Mouse (Mus musculus): ENCODE data around the gene Gm20431. TPM values are rescaled to one million over a fixed set of nuclear protein-coding genes. Genes with fewer than 3 reads are reported as not detected.
"Not testable (repeated sequence)": the region's sequence is repeated elsewhere in the genome, so short reads cannot be mapped to it uniquely, and the experiment has no call there.

The Gm20431 gene
- polyA plus RNA-seq, 1 experiment from 2014 or later, result 11.5 TPM

- H3K4me3 ChIP-seq; H3K27me3 ChIP-seq (replicated peaks); H3K4me1 ChIP-seq (replicated peaks); H3K27ac ChIP-seq (ENCODE audit: poor library complexity, severe bottlenecking); H3K4me2 ChIP-seq; ATAC-seq (ENCODE audit: insufficient number of reproducible peaks, low FRiP score); H3K9ac ChIP-seq; H3K9me3 ChIP-seq (replicated peaks): not testable (repeated sequence)
- H3K36me3 ChIP-seq, result peaks cover 49% of the 10 kb centered on the region
- WGBS, result 84% methylated on average over 13 of the region's 13 CpGs
Observed at GRCm38 (mm10) chr2:167643356-167644052, 17.8 kb downstream of the Gm20431 start.

GRCm38 (mm10) chr2:167642164-167642563 lies 19.1 kb downstream of the Gm20431 start:
- Histone ChIP-seq H3K9me3 (replicated peaks) (no peaks in the 10 kb centered on the region), H3K27me3 (replicated peaks) (no peaks in the 10 kb centered on the region), H3K4me1 (replicated peaks) (no peaks in the 10 kb centered on the region), H3K9ac (no peak overlapping the region), H3K36me3 (peaks cover 38% of the 10 kb centered on the region), H3K4me2 (no peak overlapping the region), H3K27ac (ENCODE audit: poor library complexity, severe bottlenecking) (no peak overlapping the region), H3K4me3 (no peak overlapping the region)
- 91% methylated on average over 6 of the region's 6 CpGs for WGBS
- ATAC-seq (ENCODE audit: insufficient number of reproducible peaks, low FRiP score), result no peak

GRCm38 (mm10) chr2:167641337-167641736 lies 20.0 kb downstream of the Gm20431 start:
- WGBS, result 51% methylated on average over 8 of the region's 8 CpGs
- H3K9ac ChIP-seq, result no peak overlapping the region
- no peak for ATAC-seq (ENCODE audit: insufficient number of reproducible peaks, low FRiP score)

GRCm38 (mm10) chr2:167640279-167640678 lies 21.0 kb downstream of the Gm20431 start:
- H3K9ac ChIP-seq, result no peak overlapping the region
- H3K36me3 ChIP-seq, result peaks cover 24% of the 10 kb centered on the region
- H3K4me2 ChIP-seq, result no peak overlapping the region
- 84% methylated on average over 3 of the region's 3 CpGs for WGBS
- 0 out of 2 replicates have a peak, but pooled peaks cover 2% of the 10 kb centered on the region for H3K9me3 ChIP-seq (replicated peaks)
- H3K4me1 ChIP-seq (replicated peaks), result no peaks in the 10 kb centered on the region
- no peak overlapping the region for H3K27ac ChIP-seq (ENCODE audit: poor library complexity, severe bottlenecking)
- ATAC-seq (ENCODE audit: insufficient number of reproducible peaks, low FRiP score), result no peak
- H3K4me3 ChIP-seq, result no peak overlapping the region
- no peaks in the 10 kb centered on the region for H3K27me3 ChIP-seq (replicated peaks)

More at GRCm38 (mm10) chr2:167641337-167641736, 20.0 kb downstream of the Gm20431 start:
- H3K9me3 ChIP-seq (replicated peaks), result no peaks in the 10 kb centered on the region
- peaks cover 33% of the 10 kb centered on the region for H3K36me3 ChIP-seq
- H3K4me2 ChIP-seq, result no peak overlapping the region
- no peak overlapping the region for H3K4me3 ChIP-seq
- H3K27me3 ChIP-seq (replicated peaks), result no peaks in the 10 kb centered on the region
- no peak overlapping the region for H3K27ac ChIP-seq (ENCODE audit: poor library complexity, severe bottlenecking)
- no peaks in the 10 kb centered on the region for H3K4me1 ChIP-seq (replicated peaks)

- Histone ChIP-seq H3K4me3 (peak overlapping the region; percentile 33; the same call in 1 of the 2 replicates), H3K4me2 (peak overlapping the region; percentile 62), H3K27ac (ENCODE audit: poor library complexity, severe bottlenecking) (no peak overlapping the region), H3K36me3 (no peaks in the 10 kb centered on the region), H3K4me1 (replicated peaks) (peaks cover 30% of the 10 kb centered on the region), H3K27me3 (replicated peaks) (no peaks in the 10 kb centered on the region), H3K9ac (no peak overlapping the region), H3K9me3 (replicated peaks) (0 out of 2 replicates have a peak, but pooled peaks cover 2% of the 10 kb centered on the region)
- no peak for ATAC-seq (ENCODE audit: insufficient number of reproducible peaks, low FRiP score)
- 66% methylated on average over 7 of the region's 7 CpGs for WGBS
Observed at GRCm38 (mm10) chr2:167634865-167635512, 26.3 kb downstream of the Gm20431 start.

GRCm38 (mm10) chr2:167634338-167634770 lies 26.9 kb downstream of the Gm20431 start:
- WGBS, result under 1% methylated on average over 15 of the region's 15 CpGs
- Histone ChIP-seq H3K4me3 (peak overlapping the region; percentile 33), H3K27ac (ENCODE audit: poor library complexity, severe bottlenecking) (peak overlapping the region; percentile 72), H3K27me3 (replicated peaks) (no peaks in the 10 kb centered on the region), H3K9ac (peak overlapping the region; percentile 33), H3K9me3 (replicated peaks) (0 out of 2 replicates have a peak, but pooled peaks cover 2% of the 10 kb centered on the region), H3K36me3 (no peaks in the 10 kb centered on the region), H3K4me1 (replicated peaks) (peaks cover 37% of the 10 kb centered on the region), H3K4me2 (peak overlapping the region; percentile 62)
- peak; percentile 73 for ATAC-seq (ENCODE audit: insufficient number of reproducible peaks, low FRiP score)

- Histone ChIP-seq H3K4me2 (peak overlapping the region; percentile 62), H3K27ac (ENCODE audit: poor library complexity, severe bottlenecking) (peak overlapping the region; percentile 72), H3K27me3 (replicated peaks) (no peaks in the 10 kb centered on the region), H3K36me3 (no peaks in the 10 kb centered on the region), H3K9ac (peak overlapping the region; percentile 33; the same call in 1 of the 2 replicates), H3K9me3 (replicated peaks) (0 out of 2 replicates have a peak, but pooled peaks cover 2% of the 10 kb centered on the region), H3K4me1 (replicated peaks) (peaks cover 45% of the 10 kb centered on the region), H3K4me3 (no peak overlapping the region)
- ATAC-seq (ENCODE audit: insufficient number of reproducible peaks, low FRiP score), result no peak
- 72% methylated on average over 6 of the region's 6 CpGs for WGBS
Observed at GRCm38 (mm10) chr2:167633537-167633872, 27.8 kb downstream of the Gm20431 start.

GRCm38 (mm10) chr2:167632731-167633536 lies 28.4 kb downstream of the Gm20431 start:
- peak overlapping the region; percentile 72 for H3K27ac ChIP-seq (ENCODE audit: poor library complexity, severe bottlenecking)
- WGBS, result 65% methylated on average over 12 of the region's 12 CpGs
- peak overlapping the region; percentile 93 for H3K4me2 ChIP-seq
- peak overlapping the region; percentile 99; the same call in 1 of the 2 replicates for H3K4me3 ChIP-seq
- no peak for ATAC-seq (ENCODE audit: insufficient number of reproducible peaks, low FRiP score)
- 0 out of 2 replicates have a peak, but pooled peaks cover 2% of the 10 kb centered on the region for H3K9me3 ChIP-seq (replicated peaks)
- peaks cover 5% of the 10 kb centered on the region; the same call in 1 of the 2 replicates for H3K36me3 ChIP-seq
- peaks cover 51% of the 10 kb centered on the region for H3K4me1 ChIP-seq (replicated peaks)
- peak overlapping the region; percentile 68 for H3K9ac ChIP-seq
- H3K27me3 ChIP-seq (replicated peaks), result no peaks in the 10 kb centered on the region

GRCm38 (mm10) chr2:167631591-167632448 lies 29.5 kb downstream of the Gm20431 start, which contains the start of gene Ube2v1:
TSS of gene Ube2v1 (minus strand) at chr2:167632095.
- Histone ChIP-seq H3K4me2 (peak within 1 kb of the TSS; percentile 93), H3K27ac (ENCODE audit: poor library complexity, severe bottlenecking) (peak within 1 kb of the TSS; percentile 88), H3K4me3 (peak within 1 kb of the TSS; percentile 99), H3K9me3 (replicated peaks) (0 out of 2 replicates have a peak, but pooled peaks cover 2% of the 10 kb centered on the region), H3K9ac (peak within 1 kb of the TSS; percentile 99), H3K4me1 (replicated peaks) (peaks cover 60% of the 10 kb centered on the region), H3K27me3 (replicated peaks) (no peaks in the 10 kb centered on the region), H3K36me3 (peaks cover 14% of the 10 kb centered on the region; the same call in 1 of the 2 replicates)
- ATAC-seq (ENCODE audit: insufficient number of reproducible peaks, low FRiP score), result peak; percentile 88
- under 1% methylated on average over 86 of the region's 87 CpGs for whole genome bisulfite sequencing

- ATAC-seq (ENCODE audit: insufficient number of reproducible peaks, low FRiP score), result peak; percentile 0; the same call in 1 of the 2 replicates
- H3K4me1 ChIP-seq (replicated peaks), result peaks cover 60% of the 10 kb centered on the region
Observed at GRCm38 (mm10) chr2:167631181-167631590, 30.1 kb downstream of the Gm20431 start.

More at GRCm38 (mm10) chr2:167631181-167631590, 30.1 kb downstream of the Gm20431 start:
- Histone ChIP-seq H3K9me3 (replicated peaks) (0 out of 2 replicates have a peak, but pooled peaks cover 2% of the 10 kb centered on the region), H3K4me2 (peak overlapping the region; percentile 93), H3K27ac (ENCODE audit: poor library complexity, severe bottlenecking) (peak overlapping the region; percentile 88), H3K36me3 (peaks cover 16% of the 10 kb centered on the region; the same call in 1 of the 2 replicates), H3K4me3 (peak overlapping the region; percentile 99), H3K9ac (peak overlapping the region; percentile 99), H3K27me3 (replicated peaks) (no peaks in the 10 kb centered on the region)
- under 1% methylated on average over 31 of the region's 31 CpGs for WGBS
